Mouse (Mus musculus): Measurements from ENCODE around the gene Nadk.

DNA sequence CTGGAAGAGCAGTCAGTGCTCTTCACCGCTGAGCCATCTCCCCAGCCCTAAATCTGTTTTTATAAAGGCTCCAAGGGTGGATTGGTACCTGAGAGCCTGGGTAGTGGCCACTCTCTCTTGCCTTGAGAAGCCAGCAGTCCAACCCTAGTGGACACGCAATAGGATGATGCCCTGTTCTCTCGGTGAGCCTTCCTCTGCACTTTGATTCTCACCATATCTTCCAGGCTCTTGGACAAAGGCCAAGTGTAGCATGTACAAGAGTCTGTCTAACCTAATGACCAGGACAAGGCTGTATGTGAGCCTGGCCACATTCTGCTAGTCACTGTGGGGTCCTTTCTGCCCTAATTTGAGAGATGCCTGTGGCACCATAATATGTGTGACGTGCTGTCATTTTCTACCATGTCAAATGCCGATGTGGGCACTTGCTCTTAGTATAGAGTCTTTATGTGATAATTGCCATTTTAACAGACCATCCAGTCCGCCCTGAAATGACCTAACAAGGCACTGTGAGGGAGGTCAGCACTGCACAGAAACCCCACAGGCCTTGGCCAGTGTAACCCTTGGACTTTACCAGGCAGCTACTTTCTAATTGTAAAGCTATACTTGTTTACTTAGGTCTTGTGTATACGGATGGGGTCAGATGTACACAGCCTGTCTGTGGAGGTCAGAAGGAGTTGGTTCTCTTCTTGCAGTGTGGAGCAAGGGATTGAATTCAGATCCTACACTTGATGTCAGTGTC is 6.6 kb downstream of the Nadk start:
- no peak for TF ChIP-seq POLR2A (IDR thresholded peaks at IDR 0.05; ENCODE audit: insufficient read depth, low read length)
- no peak for TF ChIP-seq CTCF (IDR thresholded peaks at IDR 0.05; ENCODE audit: low read depth, low read length)
- TF ChIP-seq EP300 (IDR thresholded peaks at IDR 0.05; ENCODE audit: insufficient read depth, low read depth, low read length), result no peak
